Mouse (Mus musculus) hematopoietic stem cell, adult 5-6 weeks (primary cell): Measurements from ENCODE around the gene Csnk2b. TPM values are rescaled to one million over a fixed set of nuclear protein-coding genes. Genes with fewer than 3 reads are reported as not detected.
"Not testable (repeated sequence)": the region's sequence is repeated elsewhere in the genome, so short reads cannot be mapped to it uniquely, and the experiment has no call there.

Source experiments
- ATAC-seq, 2 experiments: fragments of 125-278 bp in 1 of 2; replicated peaks in 1 of 2; 2 replicates each; pipeline ENCODE4 v1.8.0; 2016 to 2017; ENCODE audit warnings: inconsistent platforms in 2 of 2, mild to moderate bottlenecking in 2 of 2, moderate number of reproducible peaks in 2 of 2, low read depth in 1 of 2, moderate TSS enrichment in 1 of 2; ENCODE audit not compliant: low FRiP score in 2 of 2, poor library complexity in 2 of 2, severe bottlenecking in 2 of 2, insufficient read depth in 1 of 2, low TSS enrichment in 1 of 2
- total RNA-seq: library from RNA; stranded (forward); fragments of 172-1452, 232-1000 nt; gene quantifications from 2 replicates; pipeline ENCODE4 v1.2.3, GENCODE M21; 2017

Csnk2b gene
- total RNA-seq, 1 experiment from 2014 or later = 330 TPM

DNA sequence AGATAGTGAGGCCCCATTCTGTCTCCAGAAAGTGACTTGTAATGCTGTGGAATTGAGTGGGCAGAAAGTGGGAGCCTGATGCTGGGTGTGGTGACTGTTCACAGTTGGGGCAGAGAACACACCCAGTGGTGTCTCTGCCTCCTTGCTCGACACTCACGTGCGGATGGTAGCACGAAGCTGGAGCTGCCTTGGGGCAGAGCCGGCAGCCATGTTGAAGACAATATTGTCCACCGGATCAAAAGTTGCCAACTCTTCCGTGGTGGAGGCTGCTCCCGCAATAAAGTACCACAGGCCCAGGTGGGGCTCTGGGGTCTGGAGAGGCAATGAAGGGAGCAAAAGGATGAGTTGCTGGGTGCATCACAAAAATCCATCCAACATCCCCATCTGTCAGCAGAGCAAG, 9.2 kb upstream of the Csnk2b start:
- ATAC-seq = no peak

DNA sequence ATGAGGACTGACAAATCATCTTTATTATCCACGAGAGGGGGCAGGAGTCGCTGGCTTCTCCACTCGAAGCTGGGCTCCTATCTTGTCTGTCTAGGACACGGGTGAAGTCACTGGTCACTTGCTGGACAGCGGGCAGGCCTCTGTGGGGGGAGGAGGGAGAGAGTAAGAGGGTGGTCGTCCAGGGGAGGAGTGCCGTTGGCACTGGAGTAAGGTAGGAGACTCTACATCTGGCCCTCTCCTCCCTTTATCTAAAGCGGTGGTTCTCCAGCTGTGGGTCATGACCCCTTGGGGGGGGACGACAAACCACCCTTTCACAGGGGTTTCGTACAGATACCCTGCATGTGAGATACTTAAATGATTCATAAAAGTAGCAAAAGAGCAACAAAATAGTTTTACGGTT, 7.1 kb upstream of the Csnk2b start:
- ATAC-seq = no peak

DNA sequence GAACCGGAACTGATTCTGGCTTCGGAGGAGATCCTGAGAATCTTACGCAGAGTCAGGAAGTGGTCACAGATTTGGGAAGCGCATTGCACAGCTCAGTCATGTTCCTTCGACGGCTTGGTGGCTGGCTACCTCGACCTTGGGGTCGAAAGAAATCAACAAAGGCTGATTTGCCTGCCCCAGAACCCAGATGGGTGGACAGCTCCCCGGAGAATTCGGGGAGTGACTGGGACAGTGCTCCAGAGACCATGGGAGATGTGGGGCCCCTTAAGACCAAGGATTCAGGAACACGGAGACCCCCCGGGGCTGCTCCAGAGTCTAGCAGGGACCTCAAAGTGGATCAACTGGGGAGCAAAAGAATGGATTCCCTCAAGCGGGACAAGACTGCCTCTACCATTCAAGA, 5.2 kb upstream of the Csnk2b start:
- ATAC-seq = no peak

DNA sequence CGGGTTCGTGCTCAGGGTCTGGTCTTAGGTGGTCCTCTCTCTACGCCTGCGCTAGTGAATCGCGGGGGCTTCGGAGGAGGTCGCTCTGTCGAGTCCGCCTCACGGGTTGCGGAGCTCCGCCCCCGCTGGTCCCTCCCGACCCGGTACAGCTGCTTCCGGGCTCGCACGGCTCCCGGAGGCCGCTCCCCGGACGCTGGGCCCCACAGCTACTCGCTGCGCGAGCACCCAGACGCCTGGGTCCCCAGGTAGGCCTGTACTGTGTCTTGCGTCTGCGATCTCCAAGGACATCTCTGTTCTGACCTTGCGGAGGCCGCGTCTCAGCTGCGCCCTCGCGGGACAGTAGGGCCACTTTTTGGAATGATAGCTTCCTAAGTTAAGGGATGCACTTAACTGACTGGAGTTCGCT, 4.4 kb upstream of the Csnk2b start, which contains the start of gene D17H6S53E:
Gene D17H6S53E, plus strand, starts transcription at position 168 of the 406 bp plus-strand sequence.
- peak; percentile 15 to 43; a peak in 2 of 4 replicates for ATAC-seq

DNA sequence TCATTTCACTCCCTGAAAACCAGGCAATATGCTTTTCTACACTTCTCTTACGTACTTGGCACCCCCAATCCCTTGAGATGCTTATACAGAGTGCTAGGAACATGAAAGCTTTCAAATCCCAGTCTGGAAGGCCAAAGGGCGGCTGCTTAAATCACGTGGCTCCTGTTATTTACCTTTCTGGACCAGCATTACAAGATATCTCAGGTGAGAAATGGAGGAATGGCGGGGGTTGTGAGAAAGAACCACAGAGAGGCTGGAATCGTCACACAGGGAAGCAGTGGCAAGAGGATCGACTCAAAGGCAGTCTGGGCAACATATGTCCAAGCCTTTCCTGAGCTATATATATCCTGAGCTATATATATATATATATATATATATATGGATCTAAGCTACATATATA, 3.7 kb upstream of the Csnk2b start:
- no peak for ATAC-seq

DNA sequence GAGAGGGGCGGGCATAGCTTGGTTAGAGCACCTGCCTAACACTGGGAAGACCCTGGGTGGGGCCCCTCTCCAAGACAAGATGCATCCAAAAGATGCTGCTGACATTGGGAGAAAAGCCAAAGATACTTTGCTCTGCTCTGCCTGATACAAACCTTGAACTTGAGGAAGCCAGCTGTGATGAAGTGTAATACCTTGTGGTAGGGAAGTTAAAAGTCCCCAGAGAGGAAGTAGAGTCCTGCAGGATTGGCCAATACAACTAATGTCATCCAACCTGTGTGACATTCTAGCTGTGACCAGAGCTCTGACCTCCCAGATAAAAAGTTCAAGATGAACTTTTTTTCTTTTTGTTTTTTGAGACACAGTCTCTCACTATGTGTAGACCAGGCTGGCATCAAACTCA, 3.2 kb upstream of the Csnk2b start:
- no peak; a peak in 1 of 4 replicates for ATAC-seq

DNA sequence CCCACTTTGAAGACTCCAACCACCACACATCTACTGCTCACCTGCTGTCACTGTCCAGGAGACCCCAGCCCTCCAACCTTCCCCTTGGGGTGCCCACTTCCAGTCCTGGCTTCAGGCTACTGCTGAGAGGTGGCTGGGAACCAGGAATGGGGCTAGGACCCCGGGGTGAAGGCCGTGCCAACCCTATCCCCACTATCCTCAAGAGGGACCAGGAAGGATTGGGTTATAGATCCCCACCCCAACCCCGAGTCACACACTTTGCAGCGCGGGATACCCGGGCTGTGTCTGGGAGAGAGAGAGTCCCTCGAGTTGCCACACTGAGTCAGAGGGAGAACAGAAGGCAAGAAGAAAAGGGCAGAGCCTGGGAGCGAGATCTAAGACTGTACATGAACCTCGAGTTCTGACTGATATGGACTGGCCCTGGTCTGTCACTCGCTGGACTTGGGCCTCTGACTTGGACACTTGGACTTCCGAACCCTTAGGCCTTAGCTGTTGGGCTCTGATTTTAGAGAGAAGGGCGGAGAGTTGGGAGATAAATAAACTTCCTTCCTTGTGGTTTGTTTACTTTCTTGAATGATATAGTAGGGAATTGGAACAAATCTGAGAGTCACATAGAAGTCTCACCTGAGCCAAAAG, 2.5 kb upstream of the Csnk2b start:
- not testable (repeated sequence) for ATAC-seq

DNA sequence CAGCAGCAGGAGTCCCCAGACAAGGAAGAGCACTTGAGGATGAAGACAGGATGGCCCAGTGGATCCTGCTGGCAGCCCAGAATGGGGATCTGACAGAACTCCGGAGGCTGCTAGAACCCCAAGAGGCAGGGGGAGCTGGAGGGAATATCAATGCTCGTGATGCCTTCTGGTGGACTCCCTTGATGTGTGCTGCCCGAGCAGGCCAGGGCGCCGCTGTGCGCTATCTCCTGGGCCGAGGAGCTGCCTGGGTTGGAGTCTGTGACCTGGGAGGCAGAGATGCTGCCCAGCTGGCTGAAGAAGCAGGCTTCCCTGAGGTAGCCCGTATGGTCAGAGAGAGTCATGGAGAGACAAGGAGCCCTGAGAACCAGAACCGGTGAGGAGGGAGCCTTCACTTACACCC, 1.4 kb upstream of the Csnk2b start:
- ATAC-seq = not testable (repeated sequence)

DNA sequence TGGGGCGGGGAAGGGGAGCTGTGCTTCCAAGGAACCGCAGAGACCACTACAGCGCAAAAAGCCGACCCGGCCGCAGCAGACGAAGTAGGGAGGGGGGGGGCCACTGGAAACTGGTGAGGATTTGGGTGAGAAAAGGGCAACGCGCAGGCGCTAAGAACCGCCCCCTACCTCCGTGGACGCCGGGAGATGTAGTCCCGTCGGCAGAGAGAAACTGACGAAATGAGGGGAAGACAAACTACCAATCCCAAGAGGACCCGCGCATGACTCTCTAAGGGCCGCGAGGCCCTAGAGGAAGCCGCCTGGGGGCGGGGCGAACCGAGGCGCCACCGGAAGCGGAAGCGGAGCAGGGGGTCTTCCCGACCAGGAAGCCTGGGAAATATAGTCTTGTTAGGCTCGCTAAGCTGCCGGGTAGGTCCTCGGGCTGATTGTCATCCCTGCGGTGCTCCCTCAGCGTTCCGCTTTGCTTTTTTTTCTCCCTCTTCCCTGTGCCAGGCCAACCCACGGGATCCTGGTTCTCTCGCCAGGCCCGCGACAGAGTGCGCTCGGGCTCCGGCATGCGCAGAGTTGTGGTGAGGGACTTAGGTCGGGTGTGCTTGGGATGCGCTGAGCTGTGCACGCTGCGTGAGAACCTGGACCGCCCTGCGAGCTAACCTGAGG, 582 bp downstream of the Csnk2b start, which contains the start of gene Gpank1:
Gene Gpank1, plus strand, starts transcription at position 313 of the 657 bp plus-strand sequence.
- peak; percentile 88 to 89 for ATAC-seq

DNA sequence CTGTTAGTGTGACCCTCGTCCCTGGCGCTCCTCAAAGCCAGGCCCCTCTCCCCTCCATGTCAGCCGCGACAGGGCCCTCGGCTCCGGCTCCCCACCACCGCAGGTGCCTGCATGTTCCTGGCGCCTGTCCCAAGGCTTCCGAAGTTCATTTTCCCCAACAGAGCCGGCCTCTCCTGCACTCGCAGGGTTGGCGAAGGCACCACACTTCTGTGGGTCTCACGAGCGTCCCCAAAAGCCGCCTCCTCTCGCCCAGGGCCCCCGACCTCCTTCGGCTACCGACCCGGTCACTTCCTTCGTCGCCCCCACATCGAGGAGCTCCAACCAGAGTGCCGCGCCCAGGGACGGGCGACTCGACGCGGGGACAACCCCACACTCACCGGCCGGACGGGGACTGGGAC, 1.1 kb downstream of the Csnk2b start:
- no peak; a peak in 1 of 4 replicates for ATAC-seq

DNA sequence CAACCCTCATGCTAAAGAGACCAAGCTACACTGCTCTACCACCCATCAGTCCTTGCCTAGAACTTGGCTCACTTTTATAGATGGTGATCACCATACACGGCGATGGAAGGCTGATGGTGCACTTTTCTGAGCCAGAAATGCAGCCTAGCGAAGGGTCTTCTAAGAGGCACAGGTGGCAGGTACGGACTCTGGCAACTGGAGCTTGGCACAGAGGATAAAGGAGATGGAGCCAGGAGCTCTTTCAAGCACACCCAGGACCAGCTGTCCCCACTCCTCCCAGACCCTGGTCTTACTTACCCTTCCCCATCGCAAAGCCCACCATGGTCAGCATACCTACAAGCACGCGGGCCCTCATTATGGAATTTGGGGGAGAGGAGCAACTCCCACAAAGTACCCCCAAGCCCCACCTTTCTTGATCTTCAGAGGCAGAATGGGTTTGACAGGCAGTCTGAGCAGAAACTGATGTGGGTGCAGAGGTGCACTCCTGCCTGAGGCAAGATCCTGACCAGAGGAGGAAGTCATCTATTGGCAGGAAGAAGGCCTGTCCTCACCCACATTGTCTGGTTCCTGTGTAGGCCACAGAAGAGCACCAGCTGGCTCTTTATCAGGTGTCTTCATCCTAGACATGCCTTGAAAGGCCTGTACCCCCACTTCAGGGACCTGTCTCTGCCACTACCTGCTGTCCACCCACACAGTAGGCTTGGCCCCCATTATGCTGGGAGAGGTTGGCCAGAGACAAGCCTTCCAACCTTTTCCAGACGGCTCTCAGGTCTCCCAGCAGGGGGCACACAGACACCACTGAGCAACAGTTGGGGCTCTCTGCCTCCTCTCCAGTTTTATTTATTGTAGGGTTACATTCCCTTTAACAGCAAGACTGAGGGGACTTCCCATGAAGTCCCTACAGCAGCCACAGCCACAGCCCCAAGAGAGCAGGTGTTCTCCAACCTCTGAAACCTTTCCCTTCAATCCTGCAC, 6.5 kb downstream of the Csnk2b start, which contains the start of gene Ly6g5b:
Gene Ly6g5b, minus strand, starts transcription at position 383 of the 974 bp plus-strand sequence.
- ATAC-seq = peak; percentile 48 to 72

DNA sequence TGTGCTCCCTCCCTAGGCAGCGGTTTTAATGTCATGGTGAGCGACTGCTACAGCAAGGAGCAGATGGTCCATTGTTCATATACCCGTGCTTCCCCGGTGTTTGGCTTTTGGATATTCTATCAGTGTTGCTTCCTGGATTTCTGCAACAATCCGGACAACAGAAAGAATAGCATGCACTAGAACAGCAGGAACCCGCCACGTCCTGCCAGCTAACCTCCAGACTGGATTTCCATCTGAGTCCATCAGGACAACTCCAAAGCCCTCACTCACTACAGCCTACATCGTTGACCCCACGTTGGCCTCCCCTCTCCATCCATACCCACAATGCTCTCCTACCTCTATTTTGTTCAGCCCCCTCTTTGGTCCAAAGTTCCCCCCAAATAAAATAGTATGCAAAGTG, 10.1 kb downstream of the Csnk2b start:
- no peak for ATAC-seq

DNA sequence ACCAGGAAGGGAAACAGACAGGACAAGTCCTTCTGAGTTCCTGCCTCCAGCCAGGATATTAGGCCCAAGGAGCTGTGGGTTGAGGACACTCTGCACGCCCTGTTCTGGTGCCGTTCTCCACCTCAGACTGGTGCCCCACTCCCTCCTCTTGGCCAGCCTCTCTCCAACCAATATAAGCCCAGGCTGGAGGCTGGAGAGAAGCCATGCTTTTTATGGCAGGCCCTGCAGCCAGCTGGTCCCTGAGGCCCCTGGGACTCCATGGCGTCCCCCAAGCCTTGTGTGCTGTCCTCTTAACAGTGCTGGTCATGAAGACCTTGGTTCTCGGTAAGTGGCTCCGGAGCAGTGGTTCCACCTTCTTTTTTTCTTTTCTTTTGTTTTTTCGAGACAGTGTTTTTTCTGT, 13.8 kb downstream of the Csnk2b start, which contains the start of gene Ly6g5c:
Gene Ly6g5c, plus strand, starts transcription at position 183 of the 400 bp plus-strand sequence.
- no peak for ATAC-seq

DNA sequence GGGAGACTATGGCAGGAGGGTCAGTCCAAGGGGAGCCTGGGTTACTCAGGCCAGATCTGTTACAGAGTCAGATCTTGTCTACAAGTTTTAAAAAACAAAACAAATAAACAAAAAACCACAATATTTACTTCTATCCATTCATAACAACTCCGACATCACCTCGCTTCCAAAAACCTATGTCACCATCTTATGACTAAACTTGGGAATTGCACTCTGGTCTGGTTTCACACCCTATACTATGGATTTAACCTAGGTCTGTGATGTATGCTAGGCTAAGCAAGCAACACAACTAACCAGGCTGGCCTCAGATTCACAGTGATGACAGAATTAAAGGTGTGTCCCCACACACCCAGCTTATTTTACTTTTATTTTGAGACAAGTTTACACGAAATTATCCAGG, 15.3 kb downstream of the Csnk2b start:
- ATAC-seq = no peak

DNA sequence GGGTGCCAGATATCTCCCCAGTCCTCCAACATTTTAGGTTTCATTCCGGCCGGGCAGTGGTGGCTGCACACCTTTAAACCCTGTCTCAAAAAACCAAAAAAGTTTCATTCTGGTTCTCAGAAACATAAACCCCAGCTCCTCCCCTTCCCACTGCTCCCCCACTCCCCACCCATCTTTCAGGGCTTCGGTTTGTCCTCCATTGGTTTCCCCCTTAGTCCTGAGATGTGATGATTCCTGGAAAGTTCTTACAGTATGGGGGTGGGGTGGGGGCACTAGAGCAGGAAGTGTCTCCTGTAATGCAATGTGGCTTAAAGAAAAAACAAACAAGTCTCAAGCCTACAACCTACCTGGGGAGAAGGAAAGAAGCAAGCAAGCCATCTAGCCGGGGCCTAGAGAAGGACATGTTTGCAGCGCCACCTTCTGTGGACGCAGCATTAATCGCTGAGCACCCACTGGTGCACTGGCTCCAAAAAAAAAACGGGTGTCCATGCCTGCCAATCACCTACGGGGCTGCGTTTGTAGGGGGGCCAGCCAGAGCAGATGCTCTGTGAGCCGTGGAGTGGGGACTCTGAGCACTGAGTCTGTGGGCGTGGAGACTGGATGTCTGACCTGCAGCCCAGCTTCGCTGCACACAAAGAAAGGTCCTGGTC, 16.0 kb downstream of the Csnk2b start:
- no peak for ATAC-seq

DNA sequence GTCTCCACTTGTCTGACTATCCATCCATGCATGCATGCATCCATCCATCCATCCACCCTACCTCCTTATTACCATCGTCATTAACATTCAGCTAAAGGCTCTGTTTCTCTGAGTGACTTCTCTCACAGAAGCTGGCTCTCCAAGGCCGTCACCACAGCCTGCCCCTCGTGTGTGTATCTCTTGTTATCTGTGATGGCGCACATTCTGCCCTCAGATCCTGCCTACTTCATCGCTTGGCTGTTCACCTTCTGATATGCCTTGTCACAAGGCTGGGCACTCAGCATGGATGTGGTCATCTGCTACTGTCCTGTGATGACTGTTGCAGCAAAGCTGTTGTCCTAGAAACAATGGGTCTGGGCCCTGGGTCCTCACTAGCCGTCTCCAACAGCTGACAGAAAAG, 17.1 kb downstream of the Csnk2b start:
- no peak; a peak in 1 of 4 replicates for ATAC-seq

DNA sequence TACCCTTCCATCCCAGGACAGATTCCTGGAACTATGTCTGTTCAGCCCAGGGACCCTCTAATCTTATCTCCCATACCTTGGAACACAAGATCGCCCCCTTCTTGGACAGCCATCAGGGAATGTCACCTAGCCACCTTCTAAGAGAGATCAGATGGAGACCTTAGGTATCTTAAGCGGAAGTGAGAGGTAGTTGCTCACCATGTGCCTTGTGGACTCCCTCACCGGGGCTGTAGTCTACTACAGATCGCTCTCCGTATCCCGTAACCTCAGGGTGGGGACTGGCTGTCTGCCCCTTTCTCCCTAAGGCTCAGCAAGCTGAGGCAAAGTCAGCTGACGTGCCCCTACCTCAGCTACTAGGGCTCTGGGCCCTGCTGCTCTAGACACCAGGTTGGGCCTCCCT, 17.8 kb downstream of the Csnk2b start:
- no peak for ATAC-seq
